Mouse (Mus musculus): Measurements from ENCODE around the gene St14.
"Not testable (repeated sequence)": the region's sequence is repeated elsewhere in the genome, so short reads cannot be mapped to it uniquely, and the experiment has no call there.

St14 gene

DNA sequence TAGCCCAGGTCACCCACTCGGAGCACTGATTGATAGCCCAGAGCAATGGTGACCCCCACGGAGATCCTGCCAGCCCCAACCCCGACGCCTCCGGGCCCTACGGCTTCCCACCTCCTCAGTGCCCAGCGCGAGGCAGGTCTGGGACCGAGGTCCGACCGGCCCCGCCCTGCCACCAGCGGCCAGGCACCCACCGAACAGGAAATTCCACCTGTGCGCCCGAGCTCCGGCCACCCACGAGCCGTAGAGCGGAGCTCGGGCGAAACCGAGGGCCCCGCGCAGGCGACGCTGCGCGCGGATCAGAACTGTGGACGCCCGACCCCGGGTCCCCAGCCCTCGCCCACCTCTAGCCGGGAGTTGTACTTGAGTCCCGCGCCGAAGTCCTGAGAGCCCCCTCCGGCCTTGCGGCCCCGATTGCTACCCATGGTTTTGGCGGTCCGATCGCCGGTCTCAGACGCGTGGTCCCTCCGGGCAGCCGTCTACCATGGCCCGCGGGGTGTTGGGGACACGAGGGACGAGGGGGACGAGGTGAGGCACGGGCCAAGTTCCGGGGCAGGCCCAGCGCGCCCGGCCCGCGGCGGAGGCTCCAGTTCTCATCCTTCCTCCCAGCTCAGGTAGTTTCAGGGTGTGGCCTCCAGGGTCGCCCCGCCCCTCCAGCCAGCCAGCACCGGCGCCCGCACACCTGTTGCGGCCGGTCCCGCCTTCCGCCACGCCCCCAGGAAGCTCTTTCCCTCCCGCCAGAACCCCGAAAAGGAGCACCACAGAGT, at the start of gene St14:
Gene St14, minus strand, starts transcription at position 649 of the 764 bp plus-strand sequence.
- DNase-seq: peak; percentile 84

DNA sequence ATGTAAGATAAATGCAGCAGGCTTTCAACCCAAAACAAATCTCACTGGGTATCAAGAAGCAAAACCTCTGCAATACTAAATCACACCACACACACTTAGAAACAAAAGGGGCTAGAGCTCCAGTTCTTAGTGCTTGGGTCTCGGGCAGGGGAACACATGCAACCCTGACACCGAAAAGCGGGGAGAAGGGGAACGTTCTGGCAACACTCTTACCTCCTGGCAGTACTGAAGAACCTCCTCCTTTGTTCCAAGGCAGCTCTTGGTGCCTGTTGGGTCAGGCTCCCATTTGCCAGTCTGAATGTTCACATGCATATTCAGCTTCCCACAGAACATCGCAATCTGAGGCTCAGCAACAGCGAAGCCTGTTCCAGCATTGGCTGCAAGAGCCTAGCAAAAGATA, 46.0 kb upstream of the St14 start:
- no peak for DNase-seq

DNA sequence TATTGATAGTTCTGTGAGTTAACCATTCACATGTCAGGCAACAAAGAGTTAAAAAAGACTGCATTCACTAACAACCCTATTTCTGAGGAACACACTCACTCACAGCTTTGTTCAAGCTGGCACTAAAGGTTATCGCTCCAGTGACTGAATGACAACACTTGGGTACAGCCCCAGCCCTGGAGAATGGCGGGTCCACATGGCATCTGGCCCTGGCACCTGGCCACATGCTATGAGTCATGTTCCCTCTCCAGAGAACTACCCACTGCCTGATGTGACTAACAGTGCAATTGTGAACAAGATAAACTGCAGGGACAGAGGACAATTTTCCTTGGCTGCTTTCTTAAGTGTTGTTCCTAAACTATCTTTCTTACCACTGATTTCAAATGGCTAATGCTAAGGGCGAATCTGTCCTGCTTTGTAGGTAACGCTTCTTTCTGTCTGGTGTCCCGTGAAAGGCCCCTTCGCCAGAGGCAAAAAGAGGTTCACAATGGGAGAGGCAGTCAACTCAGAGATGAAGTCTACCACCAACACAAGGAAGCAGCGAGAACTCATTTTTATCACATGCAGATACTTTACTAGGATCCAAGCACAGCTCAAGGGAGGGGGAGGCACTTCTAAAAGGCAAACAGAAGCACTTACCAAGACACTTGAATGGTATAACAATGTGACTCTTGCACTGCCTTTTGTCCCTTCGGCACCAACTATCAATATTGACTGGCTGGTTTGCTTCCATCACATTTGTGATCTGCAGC, 44.9 kb upstream of the St14 start:
- peak; percentile 72 for DNase-seq

DNA sequence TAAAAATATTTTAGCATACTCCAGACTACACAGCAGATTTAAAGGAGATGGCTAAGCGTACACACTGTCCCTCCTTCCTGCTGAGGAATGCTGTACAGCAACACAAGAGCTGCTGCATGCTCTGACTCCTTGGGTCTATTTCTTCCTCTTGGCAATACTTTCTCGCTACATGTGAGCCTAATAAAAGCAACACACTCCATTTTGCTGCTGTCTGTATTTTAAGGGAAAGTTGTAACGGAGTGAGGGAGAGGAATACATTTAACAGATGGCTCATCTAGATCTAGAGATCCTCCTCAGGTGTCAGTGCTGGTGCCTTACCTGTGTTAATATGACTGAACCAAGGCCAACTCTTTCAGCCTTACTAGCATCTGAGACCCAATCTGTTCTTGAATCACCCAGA, 44.3 kb upstream of the St14 start:
- DNase-seq: no peak

DNA sequence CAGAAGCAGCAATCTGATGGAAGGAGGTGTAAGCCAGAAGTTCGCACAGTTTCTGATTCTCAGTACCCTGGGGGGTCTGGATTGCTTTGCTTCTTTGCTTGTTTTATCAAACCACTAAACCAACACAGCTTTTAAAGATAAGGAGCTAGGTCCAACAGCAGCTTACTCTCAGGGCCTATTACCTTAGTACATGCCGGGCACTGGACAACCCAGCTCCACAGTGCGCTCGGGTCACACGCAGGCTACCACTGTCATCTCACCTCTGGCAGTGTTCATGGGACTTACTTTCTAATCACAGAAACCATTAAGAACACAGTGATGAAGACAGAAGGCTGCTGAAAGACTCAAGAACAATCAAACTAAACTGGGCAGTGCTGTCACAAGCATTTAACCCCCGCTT, 43.7 kb upstream of the St14 start:
- no peak for DNase-seq

DNA sequence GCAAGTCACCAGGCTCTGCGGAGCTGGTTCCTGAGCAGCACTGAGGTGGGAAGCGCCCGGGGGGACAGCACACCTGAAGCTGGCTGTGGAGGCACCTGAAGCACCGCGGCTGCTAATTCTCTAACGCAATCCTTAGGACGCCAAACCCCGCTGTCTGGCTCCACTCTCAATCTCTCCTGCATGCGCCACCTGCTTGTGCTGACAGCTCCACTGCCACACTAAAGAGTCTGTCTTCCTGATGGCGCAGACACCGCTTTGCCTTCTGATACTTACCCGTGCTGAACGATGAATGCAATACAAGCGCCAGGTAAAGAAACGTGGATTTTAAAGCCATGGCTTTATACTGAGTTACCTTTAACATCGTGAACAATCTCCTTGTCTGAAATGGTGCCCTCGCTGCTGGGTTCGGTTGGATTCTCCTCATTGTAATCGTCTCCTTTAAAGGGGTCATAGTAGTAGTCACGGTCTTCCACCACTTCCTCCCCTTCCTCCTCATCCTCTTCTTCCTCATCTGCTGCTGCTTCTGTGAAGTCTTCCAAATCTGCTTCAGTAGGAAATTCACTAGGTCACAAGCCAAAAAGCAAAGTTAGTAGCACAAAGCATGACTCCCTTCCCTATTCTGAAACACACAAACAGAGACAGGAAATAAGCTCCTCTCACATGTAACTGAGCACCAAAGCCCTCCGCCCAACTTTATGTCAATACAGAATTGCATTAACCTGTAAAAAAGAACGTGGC, 36.9 kb upstream of the St14 start:
- no peak for DNase-seq

DNA sequence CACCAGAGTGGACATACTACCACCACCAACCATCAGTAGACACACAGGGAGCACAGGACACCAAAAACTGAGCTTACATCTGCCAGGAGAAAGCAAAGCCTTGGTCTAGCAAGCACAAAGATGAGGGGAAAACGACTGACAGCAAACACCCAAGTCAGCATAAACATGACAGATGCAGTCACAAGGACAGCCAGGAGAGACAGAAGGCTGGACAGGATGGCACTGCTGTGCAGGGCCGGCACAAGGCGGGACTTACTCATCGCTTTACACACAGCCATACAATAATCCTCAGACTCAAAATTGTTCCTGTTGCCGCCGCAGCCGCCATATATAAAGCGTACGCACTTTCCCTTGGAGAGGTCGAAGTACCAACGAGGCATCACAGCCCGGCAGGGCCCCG, 35.7 kb upstream of the St14 start:
- no peak for DNase-seq

DNA sequence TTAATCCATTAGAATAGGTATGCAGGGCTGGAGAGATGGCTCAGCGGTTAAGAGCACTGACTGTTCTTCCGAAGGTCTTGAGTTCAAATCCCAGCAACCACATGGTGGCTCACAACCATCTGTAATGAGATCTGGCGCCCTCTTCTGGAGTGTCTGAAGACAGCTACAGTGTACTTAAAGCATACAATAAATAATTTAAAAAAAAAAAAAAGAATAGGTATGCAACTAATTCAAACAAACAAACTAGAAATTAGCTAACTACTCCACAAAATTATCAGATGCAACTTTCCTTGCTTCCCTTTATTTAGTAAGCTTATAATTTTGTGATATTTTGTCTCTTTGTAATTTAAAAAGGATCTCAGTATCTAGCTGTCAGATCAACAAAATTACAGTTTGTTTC, 33.9 kb upstream of the St14 start:
- not testable (repeated sequence) for DNase-seq

DNA sequence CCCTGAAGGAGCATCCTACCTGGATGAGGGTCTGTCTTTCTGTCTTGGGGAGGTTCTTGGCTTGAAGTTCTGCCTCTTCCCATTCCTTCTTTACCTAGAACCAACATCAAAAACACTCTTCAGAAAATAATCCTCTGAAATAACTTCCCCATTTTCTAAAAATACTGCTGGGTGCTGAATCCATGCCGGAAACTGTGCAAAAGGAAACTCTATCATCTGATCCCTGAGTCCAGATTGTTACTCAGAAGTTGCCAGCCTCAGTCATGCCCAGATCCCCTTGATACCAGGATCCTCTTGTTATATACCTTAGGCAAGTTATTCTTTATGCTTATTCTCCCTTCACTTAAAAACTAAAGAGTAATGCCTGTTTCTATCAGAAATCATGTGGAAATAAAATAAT, 31.7 kb upstream of the St14 start:
- no peak for DNase-seq

DNA sequence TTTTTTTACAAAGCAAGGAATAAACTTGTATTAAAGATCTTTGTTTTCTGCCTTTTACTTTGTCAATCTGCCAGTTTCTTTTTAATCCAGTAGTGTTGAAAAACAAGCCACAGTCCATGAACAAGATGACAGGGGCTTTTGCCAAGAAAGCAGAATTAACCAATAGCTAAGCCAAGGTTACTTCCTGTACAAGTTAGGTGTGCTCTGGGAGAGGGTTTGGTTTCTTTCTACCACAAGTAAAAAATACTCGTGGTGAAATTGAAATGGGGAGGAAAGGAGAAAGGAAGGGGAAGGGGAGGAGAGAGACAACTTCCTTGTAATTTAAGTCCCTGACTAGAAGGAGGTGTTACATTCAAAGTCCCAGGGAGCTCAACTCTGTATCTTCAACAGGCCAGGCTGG, 31.3 kb upstream of the St14 start:
- DNase-seq: no peak

DNA sequence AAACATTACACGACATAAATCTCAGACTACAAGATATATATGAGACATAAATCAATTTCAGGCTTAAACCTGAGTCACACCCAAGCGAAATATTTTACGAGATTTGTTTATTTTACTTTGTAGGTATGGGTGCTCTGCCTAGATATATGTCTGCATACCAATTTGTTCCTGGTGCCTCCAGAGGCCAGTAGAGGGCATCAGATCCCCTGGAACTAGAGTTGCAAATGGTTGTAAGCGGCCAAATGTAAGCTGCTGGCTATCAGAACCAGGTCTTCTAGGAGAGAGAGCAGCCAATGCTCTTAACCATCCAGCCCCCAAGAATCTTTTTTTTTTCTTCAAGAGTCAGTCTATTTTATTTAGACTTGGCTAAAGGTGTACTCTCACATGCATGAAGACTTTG, 28.3 kb upstream of the St14 start:
- DNase-seq: peak; percentile 38

DNA sequence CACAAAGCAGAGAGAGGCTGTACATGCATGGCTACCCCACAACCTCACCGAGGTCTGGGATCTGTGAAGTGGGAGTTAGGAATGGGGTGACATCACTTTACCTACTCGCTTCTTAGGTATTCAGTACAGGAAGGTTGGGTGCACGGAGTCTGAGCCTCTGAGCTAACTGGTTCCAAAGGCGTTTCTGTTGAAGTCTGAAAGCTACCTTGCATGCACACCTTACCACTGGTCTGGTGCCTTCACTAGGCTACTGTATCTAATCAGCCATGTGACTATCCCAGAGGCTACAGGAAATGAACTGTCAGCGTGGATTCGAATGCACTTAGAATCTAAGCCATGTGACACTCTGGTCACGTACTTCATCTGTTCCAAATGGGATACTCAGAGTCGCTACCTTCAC, 24.9 kb upstream of the St14 start:
- DNase-seq: no peak

DNA sequence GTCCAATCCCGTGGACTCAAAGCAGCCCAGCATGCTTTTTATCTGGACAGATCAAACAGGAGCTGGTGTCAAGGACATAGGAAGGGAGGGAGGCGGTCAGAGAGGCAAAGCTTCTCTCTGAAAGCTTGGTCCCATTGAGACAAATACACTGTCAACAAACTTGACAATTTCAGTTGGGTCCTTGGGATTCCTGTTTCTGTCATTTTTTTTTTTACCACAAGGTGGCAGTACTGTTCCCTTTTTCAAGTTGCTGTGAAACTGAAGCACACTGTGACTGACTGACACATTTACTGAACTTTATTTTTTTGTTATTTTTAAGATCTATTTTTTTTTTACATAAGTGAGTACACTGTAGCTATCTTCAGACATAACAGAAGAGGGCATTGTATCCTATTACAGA, 19.4 kb upstream of the St14 start:
- DNase-seq: no peak

DNA sequence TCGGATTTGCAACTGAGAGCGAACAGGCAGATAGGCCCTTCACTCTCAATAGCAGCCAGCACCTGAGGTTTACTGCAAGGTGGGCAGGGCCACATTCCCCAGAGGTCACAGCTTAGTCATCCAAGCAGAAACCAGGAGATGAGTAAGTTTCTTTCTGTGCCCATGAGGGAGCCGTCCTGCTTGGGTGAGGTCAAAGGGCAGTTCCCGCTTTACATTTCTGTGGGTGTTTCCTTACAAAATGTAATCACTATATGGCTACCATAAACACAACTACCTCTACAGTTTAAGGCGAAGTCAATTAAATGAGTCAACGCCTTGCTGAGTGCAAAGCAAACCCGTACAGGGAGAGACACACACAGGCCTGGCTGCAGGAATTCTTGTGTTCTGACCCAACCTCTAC, 16.5 kb upstream of the St14 start:
- DNase-seq: no peak

DNA sequence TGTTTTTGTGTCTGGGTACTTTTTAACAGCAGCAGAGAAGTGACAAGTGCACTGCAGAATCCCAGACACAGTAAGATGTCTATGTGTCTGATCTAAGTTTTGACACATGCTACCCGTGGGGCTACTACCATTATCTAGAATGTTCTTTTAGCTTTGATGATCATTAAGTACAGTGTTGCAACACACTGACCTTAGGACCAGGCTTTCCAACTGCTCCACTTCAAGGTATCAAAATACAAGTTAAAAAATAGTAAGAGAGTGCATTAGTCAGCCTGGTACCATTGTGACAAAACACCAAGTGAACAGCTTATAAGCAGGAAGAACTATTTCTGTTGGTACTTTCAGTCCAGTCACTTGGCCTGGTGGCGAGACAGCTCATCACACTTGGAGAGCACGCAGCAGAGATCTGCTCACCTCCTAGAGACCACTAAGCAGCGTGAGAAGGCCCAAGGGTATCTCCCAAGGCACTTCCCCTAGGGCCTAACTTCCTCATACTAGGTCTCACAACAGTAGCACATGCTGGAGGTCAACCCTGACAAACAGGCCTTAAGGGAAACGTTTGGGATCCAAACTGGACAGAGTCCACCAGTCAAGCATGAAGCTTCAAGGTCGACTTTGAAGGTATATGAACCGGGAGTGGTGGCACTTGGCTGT, 13.7 kb upstream of the St14 start:
- DNase-seq: peak; percentile 48

DNA sequence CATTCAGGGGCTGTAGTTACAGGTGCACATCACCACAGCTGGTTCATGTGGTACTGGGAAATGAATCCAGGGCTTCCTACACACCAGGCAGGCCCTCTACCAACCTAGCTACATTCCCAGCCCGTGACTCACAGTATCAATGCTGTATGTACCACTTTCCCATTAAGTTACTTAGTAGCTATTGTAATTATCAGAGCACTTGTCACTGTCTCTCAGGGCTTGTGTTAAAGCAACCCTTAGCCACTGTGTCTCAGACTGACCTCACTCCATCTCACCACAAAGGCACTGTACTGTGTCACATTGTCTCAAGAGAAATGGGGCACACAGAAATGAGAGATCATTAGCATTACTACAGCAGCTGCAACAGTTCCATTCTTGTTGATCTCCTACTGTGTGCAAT, 11.3 kb upstream of the St14 start:
- no peak for DNase-seq

DNA sequence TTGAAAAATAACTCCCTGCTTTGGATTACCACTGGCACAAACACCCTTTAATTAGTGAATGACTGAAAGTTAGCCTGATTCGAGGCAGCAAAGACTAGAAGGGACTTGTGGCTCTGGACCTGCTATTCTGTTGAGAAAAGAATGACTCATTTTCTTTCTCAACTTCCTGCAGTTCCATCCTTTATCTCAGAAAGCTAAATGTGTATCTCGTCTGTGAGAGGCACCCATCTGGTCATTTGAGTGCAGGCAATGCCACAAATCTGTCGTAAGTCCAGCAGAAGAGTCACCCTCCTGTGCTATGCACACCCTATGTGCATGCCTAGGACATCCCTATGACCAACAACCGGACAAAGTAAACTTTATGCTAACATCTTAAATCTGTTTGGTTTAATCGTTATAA, 1.5 kb upstream of the St14 start:
- DNase-seq: no peak

DNA sequence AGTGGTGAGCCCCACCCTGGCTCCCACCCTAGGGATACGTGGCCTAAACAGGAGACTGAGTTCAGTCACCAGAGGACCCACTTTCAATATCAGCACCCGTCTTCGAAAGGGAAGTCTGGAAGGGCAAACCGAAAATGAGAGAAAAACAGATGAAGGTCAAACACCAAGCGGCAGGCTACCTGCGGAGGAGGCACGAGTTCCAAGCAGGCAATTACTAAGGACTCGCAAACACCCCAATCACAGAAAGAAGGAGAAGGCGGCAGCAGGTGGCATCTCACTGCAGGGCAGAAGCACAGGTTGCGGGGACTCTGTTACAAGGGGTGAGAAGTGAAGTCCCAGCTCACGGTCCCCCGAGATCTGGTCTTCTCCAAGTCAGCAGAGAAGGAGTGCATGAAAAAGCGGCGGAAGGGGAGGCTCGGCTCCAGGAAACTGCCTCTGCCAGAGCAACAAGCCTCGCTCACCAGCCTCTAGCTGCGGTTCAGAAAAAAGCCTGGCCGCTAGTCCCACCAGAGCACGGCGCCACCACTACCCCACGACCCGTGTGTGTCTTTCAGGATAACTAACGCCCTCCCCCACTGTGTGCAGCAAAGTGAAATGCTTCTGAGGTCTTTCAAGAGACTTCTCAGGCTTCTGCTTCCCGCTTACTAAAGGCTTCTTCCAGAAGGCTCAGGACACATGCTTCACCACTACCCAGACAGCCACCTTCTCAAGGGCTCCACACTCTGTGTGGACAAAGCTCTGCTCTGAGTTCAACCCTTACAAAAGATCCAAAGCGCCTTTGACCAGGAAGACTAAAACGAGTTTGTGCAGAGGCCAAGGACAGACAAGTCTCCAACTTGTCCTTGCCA, 1.1 kb downstream of the St14 start:
- peak; percentile 37 for DNase-seq

DNA sequence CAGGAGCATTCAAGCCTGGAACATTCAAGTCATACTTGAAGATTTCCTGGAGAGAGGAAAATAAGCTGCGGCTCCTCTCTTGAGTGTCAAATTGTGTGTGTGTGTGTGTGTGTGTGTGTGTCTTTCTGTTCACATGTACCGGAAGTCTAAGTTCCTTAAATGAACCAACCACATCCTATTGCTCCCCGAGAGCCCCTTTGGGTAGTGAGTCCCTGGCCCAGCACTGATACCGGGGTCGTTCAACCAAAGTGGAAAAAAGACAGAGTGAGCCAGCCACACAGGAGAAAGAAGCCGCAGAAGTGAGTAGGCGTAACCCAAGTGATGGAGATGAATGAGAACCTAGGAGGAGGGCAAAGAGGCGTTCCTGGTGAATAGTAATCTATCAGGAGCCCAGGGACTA, 1.7 kb downstream of the St14 start:
- no peak for DNase-seq

DNA sequence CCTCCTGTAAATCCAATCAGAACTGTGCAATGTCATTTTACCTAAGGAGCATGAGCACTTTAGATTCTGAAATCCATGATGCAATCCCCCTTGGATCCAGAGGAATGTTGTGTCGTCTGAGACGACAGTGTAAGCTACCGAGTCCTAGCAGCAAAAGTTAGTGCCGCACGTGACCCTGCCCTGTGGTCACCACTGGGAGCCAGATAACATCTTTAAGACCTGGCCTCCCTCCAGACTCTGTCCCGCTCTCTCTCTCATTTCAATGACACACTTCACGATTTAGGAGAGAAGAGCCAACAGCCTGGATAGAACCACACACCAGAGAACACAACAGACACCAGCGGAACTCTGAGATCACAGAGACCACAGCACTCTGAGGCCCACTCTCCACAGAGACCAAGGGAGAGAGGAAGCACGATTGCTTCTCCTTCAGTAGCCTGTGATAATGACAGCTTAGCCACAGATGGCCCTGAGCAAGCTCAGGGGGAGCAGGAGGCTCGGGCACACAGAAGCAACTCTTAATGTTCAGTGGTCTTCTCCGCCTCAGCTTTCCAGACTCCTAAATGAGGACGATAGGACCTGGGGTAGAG, 3.7 kb downstream of the St14 start:
- DNase-seq: peak; percentile 36

DNA sequence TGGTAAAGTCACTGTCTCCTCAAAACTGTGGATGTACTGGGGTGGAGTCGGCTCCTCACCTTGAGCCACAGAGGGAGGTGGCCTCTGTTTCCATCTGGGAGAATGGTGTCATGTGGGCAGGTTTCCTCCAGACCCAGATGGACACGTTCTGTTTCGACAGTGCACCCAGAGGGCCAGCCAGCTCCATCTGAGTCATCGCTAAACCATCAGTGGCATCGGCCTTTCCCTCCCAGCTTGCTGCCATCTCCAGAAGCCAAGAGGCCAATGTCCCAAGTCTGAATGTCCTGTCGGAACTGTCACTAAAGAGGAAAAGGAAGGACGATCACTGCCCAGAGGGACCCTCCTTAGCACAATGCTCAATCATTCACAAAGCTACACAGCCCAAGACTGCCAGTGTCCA, 5.6 kb downstream of the St14 start:
- no peak for DNase-seq

DNA sequence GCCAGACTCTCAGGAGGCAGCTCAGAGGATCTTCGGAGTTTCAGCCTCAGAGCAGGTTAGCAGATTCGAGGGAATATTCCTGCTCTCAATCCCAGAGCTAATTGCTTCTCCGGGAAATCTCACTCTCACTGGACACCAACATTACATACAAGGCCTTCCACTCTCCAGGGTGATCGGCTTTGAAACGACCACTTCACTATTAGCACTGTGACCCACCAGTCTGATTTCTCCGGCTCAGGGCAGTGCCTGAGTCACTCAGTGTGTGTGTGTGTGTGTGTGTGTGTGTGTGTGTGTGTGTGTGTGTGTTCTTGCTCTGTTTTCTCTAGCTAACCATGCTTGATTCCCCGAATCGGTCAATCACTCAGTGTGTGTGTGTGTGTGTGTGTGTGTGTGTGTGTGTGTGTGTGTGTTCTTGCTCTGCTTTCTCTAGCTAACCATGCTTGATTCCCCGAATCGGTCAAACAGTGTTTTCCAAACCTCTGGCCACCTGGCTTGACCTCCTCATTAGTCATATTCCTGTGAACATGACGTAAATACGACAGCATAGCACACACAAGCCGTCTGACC, 9.1 kb downstream of the St14 start:
- no peak for DNase-seq
